In genomic region chrX:134162043-134162720, GRCm38 (mm10) we compare ENCODE assay signal across 8 mouse cellular contexts. TPM values are rescaled to one million over a fixed set of nuclear protein-coding genes. Genes with fewer than 3 reads are reported as not detected.
DNase-seq lines count a peak whose midpoint lies in the region; ATAC-seq and TF ChIP-seq lines count a peak whose summit lies in the region.

Xkrx (minus strand) TSS chrX:134162076.

- TF ChIP-seq EP300 in heart, postnatal 0 days (IDR thresholded peaks at IDR 0.05; ENCODE audit: low read depth): no peak

- no peak within 1 kb of the TSS for H3K9ac ChIP-seq in heart, postnatal 0 days (replicated peaks; ENCODE audit: low read depth, low read length)
- no peak within 1 kb of the TSS; the same call in 1 of the 2 replicates for H3K9ac ChIP-seq in lung, embryonic 16.5 days (ENCODE audit: low read length)
- no peak within 1 kb of the TSS for H3K9ac ChIP-seq in stomach, embryonic 14.5 days (replicated peaks; ENCODE audit: low read depth, low read length)

- no peaks in the 10 kb centered on the region for H3K36me3 ChIP-seq in kidney, adult 2 months (ENCODE audit: control insufficient read depth, insufficient read depth, low read length)
- H3K36me3 ChIP-seq in heart, postnatal 0 days (replicated peaks; ENCODE audit: control insufficient read depth, insufficient read depth, low read length): no peaks in the 10 kb centered on the region
- H3K36me3 ChIP-seq in lung, embryonic 16.5 days (ENCODE audit: control insufficient read depth, insufficient read depth, low read length): no peaks in the 10 kb centered on the region
- no peaks in the 10 kb centered on the region for H3K36me3 ChIP-seq in stomach, embryonic 14.5 days (ENCODE audit: control insufficient read depth, insufficient read depth, low read length)

- WGBS in kidney, adult 2 months: 20% methylated on average over 16 of the region's 16 CpGs
- WGBS in heart, postnatal 0 days: 43% methylated on average over 16 of the region's 16 CpGs
- WGBS in lung, embryonic 16.5 days: 29% methylated on average over 16 of the region's 16 CpGs
- 37% methylated on average over 16 of the region's 16 CpGs for WGBS in stomach, embryonic 14.5 days

- no peaks in the 10 kb centered on the region for H3K9me3 ChIP-seq in heart, postnatal 0 days (replicated peaks; ENCODE audit: control insufficient read depth, low read length)
- H3K9me3 ChIP-seq in lung, embryonic 16.5 days (ENCODE audit: control insufficient read depth, low read length): no peaks in the 10 kb centered on the region
- no peaks in the 10 kb centered on the region for H3K9me3 ChIP-seq in stomach, embryonic 14.5 days (ENCODE audit: control insufficient read depth, low read depth, low read length)

- no peak within 1 kb of the TSS for H3K4me3 ChIP-seq in kidney, adult 2 months (ENCODE audit: insufficient read depth, low read depth, low read length)
- H3K4me3 ChIP-seq in heart, postnatal 0 days (ENCODE audit: low read depth, low read length): peak within 1 kb of the TSS; percentile 15; the same call in 1 of the 2 replicates
- peak within 1 kb of the TSS; percentile 17 for H3K4me3 ChIP-seq in lung, embryonic 16.5 days (ENCODE audit: low read length)
- no peak within 1 kb of the TSS for H3K4me3 ChIP-seq in stomach, embryonic 14.5 days (ENCODE audit: low read depth, low read length)

- no peak for TF ChIP-seq CTCF in kidney, adult 2 months (conservative IDR thresholded peaks at IDR 0.05; ENCODE audit: insufficient read depth, insufficient read length, low read depth, low read length)
- TF ChIP-seq CTCF in heart, postnatal 0 days (IDR thresholded peaks at IDR 0.05; ENCODE audit: low read depth): no peak

- peak; percentile 2 to 9 for DNase-seq in kidney, postnatal 4 days
- DNase-seq in kidney, adult 2 months: no peak
- peak; percentile 14 for DNase-seq in cerebellum, adult 9-10 months
- no peak for DNase-seq in heart, postnatal 0 days (ENCODE audit: low spot score)
- DNase-seq in left cerebral cortex, adult 11 months (ENCODE audit: low spot score): no peak
- no peak for DNase-seq in yolk sac, embryonic 10.5 days (ENCODE audit: low spot score)

- no peaks in the 10 kb centered on the region for H3K27me3 ChIP-seq in kidney, adult 2 months (replicated peaks; ENCODE audit: control insufficient read depth, insufficient read depth, low read length)
- H3K27me3 ChIP-seq in heart, postnatal 0 days (ENCODE audit: control insufficient read depth, insufficient read depth, low read length): no peaks in the 10 kb centered on the region
- H3K27me3 ChIP-seq in lung, embryonic 16.5 days (ENCODE audit: control insufficient read depth, insufficient read depth, low read depth, low read length): no peaks in the 10 kb centered on the region
- H3K27me3 ChIP-seq in stomach, embryonic 14.5 days (ENCODE audit: control insufficient read depth, insufficient read depth, low read length): no peaks in the 10 kb centered on the region

- no peak within 1 kb of the TSS for H3K27ac ChIP-seq in kidney, adult 2 months (ENCODE audit: insufficient read depth, low read depth, low read length)
- H3K27ac ChIP-seq in heart, postnatal 0 days (ENCODE audit: low read depth): no peak within 1 kb of the TSS
- peak within 1 kb of the TSS; percentile 22; the same call in 1 of the 2 replicates for H3K27ac ChIP-seq in lung, embryonic 16.5 days (ENCODE audit: low read length)
- H3K27ac ChIP-seq in stomach, embryonic 14.5 days (ENCODE audit: low read length): no peak within 1 kb of the TSS

- peak within 1 kb of the TSS; percentile 41; the same call in 1 of the 2 replicates for H3K4me2 ChIP-seq in heart, postnatal 0 days (ENCODE audit: low read depth, low read length)
- H3K4me2 ChIP-seq in lung, embryonic 16.5 days (ENCODE audit: low read depth, low read length): peak within 1 kb of the TSS; percentile 51
- H3K4me2 ChIP-seq in stomach, embryonic 14.5 days (replicated peaks; ENCODE audit: low read depth, low read length): peak within 1 kb of the TSS; percentile 40

- TF ChIP-seq POLR2A in kidney, adult 2 months (IDR thresholded peaks at IDR 0.05; ENCODE audit: low read depth, low read length): no peak

- no peak for ATAC-seq in heart, postnatal 0 days (ENCODE audit: insufficient read depth, low read depth)
- ATAC-seq in lung, embryonic 16.5 days (ENCODE audit: low read depth): peak; percentile 80
- ATAC-seq in stomach, embryonic 14.5 days (ENCODE audit: insufficient number of reproducible peaks, insufficient read depth, low FRiP score, low read depth): no peak

- H3K4me1 ChIP-seq in kidney, adult 2 months (ENCODE audit: control insufficient read depth, insufficient read depth, low read length): no peaks in the 10 kb centered on the region
- H3K4me1 ChIP-seq in heart, postnatal 0 days (ENCODE audit: control insufficient read depth, insufficient read depth): no peaks in the 10 kb centered on the region
- peaks cover 6% of the 10 kb centered on the region; the same call in 1 of the 2 replicates for H3K4me1 ChIP-seq in lung, embryonic 16.5 days (replicated peaks; ENCODE audit: control insufficient read depth, insufficient read depth, low read length)
- H3K4me1 ChIP-seq in stomach, embryonic 14.5 days (ENCODE audit: control insufficient read depth, insufficient read depth, low read length): no peaks in the 10 kb centered on the region

RNA-seq across cellular contexts. Expression of gene Xkrx, which starts in this region (rescaled TPM):
- polyA plus RNA-seq in kidney, adult 2 months (2012; rRNA removed): 0.56 and 0.67 TPM in 2 replicates
- total RNA-seq in heart, postnatal 0 days (2014; rRNA removed; ENCODE audit: low replicate concordance): 0.15 TPM in 1 of 2 replicates, not detected in the other
- polyA plus RNA-seq in heart, postnatal 0 days (2015; fragmentation: Nextera tagmentation; extraction: Ambion mirVana): 0.30 and 0.31 TPM in 2 replicates
- polyA plus RNA-seq in lung, embryonic 16.5 days (2015; fragmentation: Nextera tagmentation; extraction: Ambion mirVana): 0.35 and 0.38 TPM in 2 replicates
- polyA plus RNA-seq in stomach, embryonic 14.5 days (2014; fragmentation: Nextera tagmentation; extraction: Ambion mirVana): 0.30 and 0.53 TPM in 2 replicates

Comparison
In these comparisons a context has a peak if more than half of its experiments do, and no peak if none do; other contexts are left out.
1. DNase-seq: peak in kidney, postnatal 4 days (2 of 2) and cerebellum, adult 9-10 months (single experiment); none in kidney, adult 2 months (single experiment), heart, postnatal 0 days (single experiment), left cerebral cortex, adult 11 months (single experiment) and yolk sac, embryonic 10.5 days (single experiment).
2. Peak in ATAC-seq, H3K4me3 ChIP-seq, H3K27ac ChIP-seq and H3K4me2 ChIP-seq in lung, embryonic 16.5 days; RNA of the gene not detected or under 1 TPM.
3. Peak in every context shown above with its lines, with median percentiles within 50 percentile points of each other: H3K4me2 ChIP-seq.